Mouse (Mus musculus): ENCODE measurements around the gene Tbrg4.

Gene Tbrg4

GRCm38 (mm10) chr11:6615250-6616205 lies 10.3 kb downstream of the Tbrg4 start:
- no peak for DNase-seq

- peak; percentile 34 to 63 for DNase-seq
Measured at GRCm38 (mm10) chr11:6605491-6606399, 20.1 kb downstream of the Tbrg4 start, which contains the start of gene Nacad. Gene Nacad, minus strand, starts transcription at chr11:6606053.

GRCm38 (mm10) chr11:6605021-6605481 lies 20.8 kb downstream of the Tbrg4 start:
- no peak for DNase-seq

GRCm38 (mm10) chr11:6604604-6604936 lies 21.3 kb downstream of the Tbrg4 start:
- no peak for DNase-seq

- DNase-seq: peak; percentile 66 to 75
Measured at GRCm38 (mm10) chr11:6603887-6604603, 21.8 kb downstream of the Tbrg4 start.

- no peak for DNase-seq
Measured at GRCm38 (mm10) chr11:6603224-6603623, 22.6 kb downstream of the Tbrg4 start.

- no peak for DNase-seq
Measured at GRCm38 (mm10) chr11:6602662-6603061, 23.2 kb downstream of the Tbrg4 start.

GRCm38 (mm10) chr11:6601649-6602480 lies 24.0 kb downstream of the Tbrg4 start:
- DNase-seq: no peak

- DNase-seq: no peak
Measured at GRCm38 (mm10) chr11:6600284-6600944, 25.5 kb downstream of the Tbrg4 start.

- DNase-seq: no peak
Measured at GRCm38 (mm10) chr11:6599831-6600230, 26.0 kb downstream of the Tbrg4 start.

- no peak for DNase-seq
Measured at GRCm38 (mm10) chr11:6599011-6599681, 26.7 kb downstream of the Tbrg4 start.

- DNase-seq: peak; percentile 34 to 57
Measured at GRCm38 (mm10) chr11:6598191-6598889, 27.5 kb downstream of the Tbrg4 start.

GRCm38 (mm10) chr11:6597523-6597922 lies 28.3 kb downstream of the Tbrg4 start:
- no peak for DNase-seq

GRCm38 (mm10) chr11:6596616-6597015 lies 29.3 kb downstream of the Tbrg4 start:
- DNase-seq: no peak

GRCm38 (mm10) chr11:6596205-6596604 lies 29.7 kb downstream of the Tbrg4 start:
- no peak for DNase-seq

GRCm38 (mm10) chr11:6595339-6595738 lies 30.5 kb downstream of the Tbrg4 start:
- DNase-seq: no peak

- no peak for DNase-seq
Measured at GRCm38 (mm10) chr11:6594845-6595244, 31.0 kb downstream of the Tbrg4 start.

- no peak for DNase-seq
Measured at GRCm38 (mm10) chr11:6593406-6593805, 32.5 kb downstream of the Tbrg4 start.

GRCm38 (mm10) chr11:6590933-6591675 lies 34.8 kb downstream of the Tbrg4 start:
- DNase-seq: no peak
